Mouse (Mus musculus) neural tube, embryonic 13.5 days (tissue): ENCODE measurements around the gene Nol3. TPM values are rescaled to one million over a fixed set of nuclear protein-coding genes. Genes with fewer than 3 reads are reported as not detected.
"Not testable (repeated sequence)": the region's sequence is repeated elsewhere in the genome, so short reads cannot be mapped to it uniquely, and the experiment has no call there.

Experiments
- ATAC-seq: fragments of 200-750 bp; cut with Nextera tagmentation; 2 replicates; pipeline ENCODE4 v1.8.0; 2017; ENCODE audit warnings: low read depth, mild to moderate bottlenecking, moderate TSS enrichment, moderate library complexity
- H3K27ac ChIP-seq: fragments of 300-500 bp; sonication (generic); replicated peaks from 2 replicates; pipeline ENCODE4 v1.5.1; 2015; ENCODE audit warnings: moderate library complexity, mild to moderate bottlenecking, inconsistent platforms
- H3K27me3 ChIP-seq: fragments of 300-500 bp; sonication (generic); 2 replicates; pipeline ENCODE4 v1.6.1; 2015; ENCODE audit warnings: mild to moderate bottlenecking, inconsistent platforms
- H3K36me3 ChIP-seq: fragments of 300-500 bp; sonication (generic); 2 replicates; pipeline ENCODE4 v1.6.1; 2015; ENCODE audit warnings: mild to moderate bottlenecking, inconsistent platforms
- H3K4me1 ChIP-seq: fragments of 300-500 bp; sonication (generic); replicated peaks from 2 replicates; pipeline ENCODE4 v1.6.1; 2015; ENCODE audit warnings: inconsistent platforms
- H3K4me2 ChIP-seq: fragments of 300-500 bp; sonication (generic); 2 replicates; pipeline ENCODE4 v1.6.1; 2015; ENCODE audit warnings: inconsistent platforms, mild to moderate bottlenecking, moderate library complexity
- H3K4me3 ChIP-seq: fragments of 300-500 bp; sonication (generic); 2 replicates; pipeline ENCODE4 v1.5.1; 2015; ENCODE audit warnings: mild to moderate bottlenecking, inconsistent platforms
- H3K9ac ChIP-seq: fragments of 300-500 bp; sonication (generic); 2 replicates; pipeline ENCODE4 v1.6.1; 2015; ENCODE audit warnings: moderate library complexity, mild to moderate bottlenecking, inconsistent platforms
- H3K9me3 ChIP-seq: fragments of 300-500 bp; sonication (generic); 2 replicates; pipeline ENCODE4 v1.6.1; 2016; ENCODE audit warnings: inconsistent platforms
- WGBS: fragments of 180-500 bp; shearing (Covaris S2); methylation state at CpG from one replicate; pipeline ENCODE4 v1.1.7; 2015; 5-methylcytosine and 5-hydroxymethylcytosine counted together
- polyA plus RNA-seq: library from polyadenylated mRNA; unstranded; fragments of >200 nt; fragmentation: Nextera tagmentation; extraction: Ambion mirVana; gene quantifications from 2 replicates; pipeline ENCODE4 v1.2.1, GENCODE M21; 2015

Nol3 gene
- polyA plus RNA-seq, 1 experiment from 2014 or later, result 6.9 TPM

- Histone ChIP-seq H3K27ac (no peak overlapping the region), H3K4me1 (peaks cover 37% of the 10 kb centered on the region), H3K9ac (no peak overlapping the region), H3K4me2 (no peak overlapping the region), H3K36me3 (peaks cover 54% of the 10 kb centered on the region), H3K9me3 (no peaks in the 10 kb centered on the region), H3K4me3 (no peak overlapping the region), H3K27me3 (peaks cover 43% of the 10 kb centered on the region)
- WGBS, result 86% methylated on average over 12 of the region's 12 CpGs
- ATAC-seq, result no peak
Measured at GRCm38 (mm10) chr8:105281821-105282220, 5.9 kb downstream of the Nol3 start.

DNA sequence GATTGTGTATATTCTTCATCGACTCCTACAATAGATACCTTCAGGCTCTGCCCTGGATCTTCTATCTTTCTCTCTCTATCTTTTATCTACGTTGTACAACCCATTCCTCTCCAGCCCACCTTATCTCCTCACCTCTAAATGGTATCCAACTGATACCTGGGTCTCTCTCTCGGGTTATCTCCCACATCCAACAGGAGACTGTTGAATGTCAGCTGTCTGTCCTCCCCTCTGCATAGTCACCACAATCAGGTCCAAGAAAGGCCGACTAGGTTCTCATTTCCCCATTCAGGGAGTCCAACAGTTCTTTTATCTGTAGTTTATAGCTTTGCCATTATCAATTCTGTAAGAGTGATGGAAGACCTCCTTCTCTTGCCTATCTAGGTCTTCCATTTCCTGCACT is 6.3 kb downstream of the Nol3 start:
- H3K27me3 ChIP-seq, result peaks cover 39% of the 10 kb centered on the region
- H3K4me3 ChIP-seq, result no peak overlapping the region
- peaks cover 54% of the 10 kb centered on the region for H3K36me3 ChIP-seq
- ATAC-seq, result no peak
- no peak overlapping the region for H3K9ac ChIP-seq
- H3K27ac ChIP-seq, result no peak overlapping the region
- no peaks in the 10 kb centered on the region for H3K9me3 ChIP-seq
- WGBS, result 89% methylated on average over 4 of the region's 4 CpGs
- no peak overlapping the region for H3K4me2 ChIP-seq
- H3K4me1 ChIP-seq, result peaks cover 37% of the 10 kb centered on the region

- Histone ChIP-seq H3K4me1 (peaks cover 42% of the 10 kb centered on the region), H3K9me3 (no peaks in the 10 kb centered on the region), H3K27ac (no peak overlapping the region), H3K9ac (no peak overlapping the region), H3K27me3 (peaks cover 31% of the 10 kb centered on the region), H3K4me2 (no peak overlapping the region), H3K4me3 (no peak overlapping the region), H3K36me3 (peaks cover 54% of the 10 kb centered on the region)
- WGBS, result 23% methylated on average over 23 of the region's 23 CpGs
- ATAC-seq, result 0 out of 2 replicates have a peak, but pooled peaks have one; percentile 5
Measured at GRCm38 (mm10) chr8:105283074-105283473, 7.1 kb downstream of the Nol3 start.

DNA sequence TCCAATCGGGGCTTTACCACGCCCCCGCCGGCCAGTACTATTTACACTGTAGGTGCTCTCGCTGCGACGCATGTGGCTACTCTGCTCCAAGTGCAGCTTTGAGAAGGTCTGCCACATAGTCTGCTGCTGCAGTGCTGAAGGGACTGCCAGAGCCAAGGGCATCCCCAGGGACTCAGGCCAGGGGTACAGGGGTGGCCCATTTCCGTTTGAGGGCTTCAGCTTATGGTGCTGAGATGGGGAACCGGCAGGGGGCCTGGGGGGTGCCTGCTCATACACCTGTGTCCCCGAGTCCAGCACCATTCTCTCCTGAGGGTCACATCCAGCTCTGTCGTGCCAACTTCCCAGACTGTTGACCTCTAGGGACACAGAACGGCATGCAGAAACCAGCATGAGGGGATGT is 9.6 kb downstream of the Nol3 start:
- WGBS, result 47% methylated on average over 12 of the region's 12 CpGs
- Histone ChIP-seq H3K9me3 (no peaks in the 10 kb centered on the region), H3K4me2 (peak overlapping the region; percentile 76; the same call in 1 of the 2 replicates), H3K4me3 (no peak overlapping the region), H3K27me3 (peaks cover 7% of the 10 kb centered on the region), H3K36me3 (peaks cover 44% of the 10 kb centered on the region), H3K27ac (no peak overlapping the region), H3K4me1 (peaks cover 49% of the 10 kb centered on the region), H3K9ac (0 out of 2 replicates have a peak overlapping the region, but pooled peaks have one; percentile 45)
- no peak for ATAC-seq

- H3K27ac ChIP-seq, result no peak overlapping the region
- H3K36me3 ChIP-seq, result peaks cover 34% of the 10 kb centered on the region
- no peaks in the 10 kb centered on the region for H3K9me3 ChIP-seq
- no peak for ATAC-seq
- peaks cover 58% of the 10 kb centered on the region for H3K4me1 ChIP-seq
- WGBS, result 84% methylated on average over 4 of the region's 4 CpGs
- H3K27me3 ChIP-seq, result peaks cover 2% of the 10 kb centered on the region
- peak overlapping the region; percentile 51 for H3K4me3 ChIP-seq
- peak overlapping the region; percentile 76 for H3K4me2 ChIP-seq
- peak overlapping the region; percentile 50; the same call in 1 of the 2 replicates for H3K9ac ChIP-seq
Measured at GRCm38 (mm10) chr8:105286907-105287306, 11.0 kb downstream of the Nol3 start.

GRCm38 (mm10) chr8:105288231-105288630 is 12.3 kb downstream of the Nol3 start:
- H3K4me1 ChIP-seq, result peaks cover 58% of the 10 kb centered on the region
- peaks cover 21% of the 10 kb centered on the region for H3K36me3 ChIP-seq
- ATAC-seq, result no peak
- H3K9me3 ChIP-seq, result no peaks in the 10 kb centered on the region
- peak overlapping the region; percentile 75 for H3K9ac ChIP-seq
- 84% methylated on average over 5 of the region's 5 CpGs for WGBS
- H3K27me3 ChIP-seq, result peaks cover 2% of the 10 kb centered on the region; the same call in 1 of the 2 replicates
- H3K4me2 ChIP-seq, result peak overlapping the region; percentile 76
- H3K4me3 ChIP-seq, result peak overlapping the region; percentile 51
- H3K27ac ChIP-seq, result peak overlapping the region; percentile 91; the same call in 1 of the 2 replicates

DNA sequence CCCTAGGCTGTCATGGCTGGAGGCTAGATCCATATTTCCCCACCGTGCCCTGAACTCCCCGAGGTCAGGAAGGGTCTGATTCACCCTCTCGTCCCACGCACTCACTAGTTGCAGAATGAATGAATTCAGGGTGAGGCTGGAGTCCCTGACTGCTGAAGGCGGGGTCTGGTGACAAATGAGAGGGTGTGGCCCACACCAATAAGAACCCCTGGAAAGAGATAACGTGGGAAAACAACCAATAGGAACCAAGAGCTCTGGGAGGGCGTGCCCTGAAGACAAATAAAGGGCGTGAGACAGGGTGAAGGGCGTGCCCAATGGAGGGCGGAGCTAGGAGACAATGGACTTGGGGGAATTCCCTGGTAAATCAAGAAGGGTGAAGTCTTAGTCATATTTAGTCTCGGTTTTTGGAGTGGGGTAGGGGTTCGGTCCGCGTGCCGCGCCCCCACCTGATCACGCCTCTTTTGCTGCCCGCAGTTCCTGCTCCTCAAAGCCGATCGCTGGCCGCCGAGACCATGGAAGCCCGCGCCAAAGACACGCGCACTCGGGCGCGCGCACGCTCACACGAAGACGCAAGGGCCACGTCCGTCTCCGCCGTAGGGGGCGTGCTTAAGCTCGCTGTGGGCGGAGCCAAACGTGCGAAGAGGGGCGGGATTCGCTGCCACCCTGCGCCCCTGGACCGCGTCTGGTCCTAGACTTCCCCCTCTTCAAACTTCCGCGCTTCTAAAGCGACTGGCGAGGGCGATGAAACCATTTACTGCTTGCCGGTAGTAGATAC is 13.2 kb downstream of the Nol3 start:
- under 1% methylated on average over 53 of the region's 53 CpGs for WGBS
- Histone ChIP-seq H3K9me3 (no peaks in the 10 kb centered on the region), H3K4me1 (peaks cover 58% of the 10 kb centered on the region), H3K27me3 (peaks cover 3% of the 10 kb centered on the region; the same call in 1 of the 2 replicates), H3K9ac (peak overlapping the region; percentile 75), H3K36me3 (peaks cover 14% of the 10 kb centered on the region), H3K4me3 (peak overlapping the region; percentile 51), H3K27ac (peak overlapping the region; percentile 91), H3K4me2 (peak overlapping the region; percentile 76)
- ATAC-seq, result peak; percentile 94

DNA sequence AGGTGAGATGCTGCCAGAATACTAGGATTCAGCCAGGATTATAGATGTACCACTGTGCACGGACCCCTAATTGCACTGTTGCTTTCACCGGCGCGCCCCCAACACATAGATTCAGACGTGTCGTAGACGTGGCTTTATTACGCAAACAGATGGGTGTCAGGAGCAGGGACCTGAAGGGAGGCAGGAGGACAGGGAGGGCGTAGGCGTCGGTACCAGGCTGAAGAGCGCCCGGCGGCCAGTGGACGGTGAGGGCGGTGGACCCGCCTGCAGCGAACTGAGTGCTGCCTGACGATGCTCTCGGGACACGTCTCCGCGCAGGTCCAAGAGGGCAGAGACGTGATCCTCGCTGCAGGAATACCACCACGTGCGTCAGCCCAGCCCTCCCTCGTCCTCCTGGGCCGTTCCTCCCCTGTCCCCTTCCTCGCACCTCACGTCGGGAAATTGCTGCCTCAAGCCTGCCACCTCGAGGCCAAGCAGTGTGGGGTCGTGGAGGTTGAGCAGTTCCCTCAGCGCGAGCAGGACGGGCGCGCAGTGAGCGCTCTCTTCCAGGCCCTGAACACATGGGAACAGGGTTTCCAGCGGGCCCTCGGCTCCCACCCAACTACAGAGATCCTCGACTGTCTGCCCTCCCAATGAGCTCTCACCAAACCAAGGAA is 14.0 kb downstream of the Nol3 start, which contains the start of gene 4931428F04Rik:
Gene 4931428F04Rik, minus strand, starts transcription at position 60 of the 656 bp plus-strand sequence.
- 1% methylated on average over 43 of the region's 43 CpGs for WGBS
- Histone ChIP-seq H3K4me1 (peaks cover 58% of the 10 kb centered on the region), H3K9me3 (no peaks in the 10 kb centered on the region), H3K36me3 (peaks cover 8% of the 10 kb centered on the region), H3K27me3 (peaks cover 7% of the 10 kb centered on the region; the same call in 1 of the 2 replicates), H3K4me3 (peak within 1 kb of the TSS; percentile 51), H3K27ac (peak within 1 kb of the TSS; percentile 91), H3K9ac (peak within 1 kb of the TSS; percentile 75), H3K4me2 (peak within 1 kb of the TSS; percentile 76)
- ATAC-seq, result peak; percentile 11

- no peaks in the 10 kb centered on the region for H3K9me3 ChIP-seq
- no peak for ATAC-seq
- H3K36me3 ChIP-seq, result peaks cover under 1% of the 10 kb centered on the region; the same call in 1 of the 2 replicates
- WGBS, result 9% methylated on average over 31 of the region's 31 CpGs
- H3K4me1 ChIP-seq, result peaks cover 50% of the 10 kb centered on the region
- peak overlapping the region; percentile 75 for H3K9ac ChIP-seq
- H3K4me2 ChIP-seq, result peak overlapping the region; percentile 76
- H3K27me3 ChIP-seq, result peaks cover 7% of the 10 kb centered on the region
- H3K4me3 ChIP-seq, result peak overlapping the region; percentile 51
- H3K27ac ChIP-seq, result no peak overlapping the region
Measured at GRCm38 (mm10) chr8:105290554-105291314, 14.8 kb downstream of the Nol3 start.

DNA sequence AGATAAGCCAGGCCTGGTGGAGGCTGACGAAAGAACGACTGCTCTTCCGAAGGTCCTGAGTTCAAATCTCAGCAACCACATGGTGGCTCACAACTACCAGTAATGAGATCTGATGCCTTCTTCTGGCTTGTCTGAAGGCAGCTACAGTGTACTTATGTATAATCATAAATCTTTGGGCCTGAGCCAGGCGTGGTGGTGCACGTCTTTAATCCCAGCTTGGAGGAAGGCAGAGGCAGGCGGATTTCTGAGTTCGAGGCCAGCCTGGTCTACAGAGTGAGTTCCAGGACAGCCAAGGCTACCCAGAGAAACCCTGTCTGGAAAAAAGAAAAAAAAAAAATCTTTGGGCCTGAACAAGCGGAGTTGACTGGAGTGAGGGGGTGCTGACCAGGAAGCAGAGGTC is 15.4 kb downstream of the Nol3 start:
- not testable (repeated sequence) for H3K4me2 ChIP-seq, H3K27me3 ChIP-seq, H3K27ac ChIP-seq, H3K4me3 ChIP-seq, ATAC-seq, H3K36me3 ChIP-seq, H3K9me3 ChIP-seq, H3K9ac ChIP-seq
- WGBS, result 86% methylated on average over 8 of the region's 8 CpGs
- peaks cover 43% of the 10 kb centered on the region for H3K4me1 ChIP-seq

GRCm38 (mm10) chr8:105291802-105292201 is 15.9 kb downstream of the Nol3 start:
- H3K9ac ChIP-seq, H3K4me2 ChIP-seq, H3K27ac ChIP-seq, H3K4me3 ChIP-seq, H3K27me3 ChIP-seq, ATAC-seq, H3K9me3 ChIP-seq, H3K36me3 ChIP-seq: not testable (repeated sequence)
- WGBS, result 77% methylated on average over 3 of the region's 3 CpGs
- peaks cover 42% of the 10 kb centered on the region for H3K4me1 ChIP-seq
